Mouse (Mus musculus) CH12.LX (cell line): Measurements from ENCODE around the gene Rsrc1. TPM values are rescaled to one million over a fixed set of nuclear protein-coding genes. Genes with fewer than 3 reads are reported as not detected.

Experiments
- DNase-seq: peaks from one replicate; pipeline ENCODE4 v3.0.0-alpha.2; 2013; ENCODE audit errors: extremely low read depth
- H3K27ac ChIP-seq: 2 replicates; pipeline ENCODE4 v1.5.1; 2012; ENCODE audit warnings: low read depth, mild to moderate bottlenecking, control low read depth, moderate library complexity; ENCODE audit not compliant: insufficient read depth
- H3K27me3 ChIP-seq: replicated peaks from 2 replicates; pipeline ENCODE3; 2012; ENCODE audit warnings: inconsistent platforms
- H3K36me3 ChIP-seq, 2 experiments: replicated peaks in 1 of 2; 2 replicates each; pipeline versions ENCODE3 to v1.6.1; 2012; ENCODE audit warnings: inconsistent platforms in 1 of 2, low read length in 1 of 2, mild to moderate bottlenecking in 1 of 2, mixed read lengths in 1 of 2, moderate library complexity in 1 of 2; ENCODE audit not compliant: control insufficient read depth in 1 of 2, insufficient read depth in 1 of 2
- H3K4me1 ChIP-seq, 2 experiments: 2 replicates each; pipeline ENCODE4 v1.6.1; 2012; ENCODE audit warnings: inconsistent platforms in 1 of 2, moderate library complexity in 1 of 2; ENCODE audit not compliant: insufficient read depth in 2 of 2, control insufficient read depth in 1 of 2
- H3K4me2 ChIP-seq: 2 replicates; pipeline ENCODE4 v1.6.1; 2012; ENCODE audit warnings: low read depth, mild to moderate bottlenecking, control low read depth; ENCODE audit not compliant: poor library complexity, insufficient read depth, severe bottlenecking
- H3K4me3 ChIP-seq, 3 experiments: fragments of 150-350 bp in 1 of 3; sonication (generic) in 1 of 3; replicated peaks in 1 of 3; 2 replicates each; pipeline versions ENCODE3 to v1.5.1; 2011 to 2012; ENCODE audit warnings: low read depth in 2 of 3, low read length in 2 of 3, mild to moderate bottlenecking in 2 of 3, moderate library complexity in 2 of 3, control low read depth in 1 of 3, improper control_type of control experiment in 1 of 3, inconsistent platforms in 1 of 3, mixed read lengths in 1 of 3; ENCODE audit not compliant: poor library complexity in 1 of 3
- H3K79me2 ChIP-seq: replicated peaks from 2 replicates; pipeline ENCODE4 v1.6.1; 2012; ENCODE audit warnings: mild to moderate bottlenecking, moderate library complexity; ENCODE audit not compliant: control insufficient read depth, poor library complexity, insufficient read depth, severe bottlenecking; ENCODE audit errors: extremely low read depth
- H3K9ac ChIP-seq: 2 replicates; pipeline ENCODE4 v1.6.1; 2012; ENCODE audit warnings: low read depth, mild to moderate bottlenecking, control low read depth, moderate library complexity; ENCODE audit not compliant: insufficient read depth
- H3K9me3 ChIP-seq: replicated peaks from 2 replicates; pipeline ENCODE3; 2012; ENCODE audit warnings: low read length, inconsistent platforms, mixed read lengths
- CHD1 ChIP-seq: IDR thresholded peaks from 2 replicates; pipeline ENCODE4 v1.6.1; 2012; ENCODE audit warnings: low read depth, low read length, improper control_type of control experiment, inconsistent platforms
- CHD2 ChIP-seq: IDR thresholded peaks from 2 replicates; pipeline ENCODE4 v1.6.1; 2011; ENCODE audit warnings: low read length, improper control_type of control experiment
- E2F4 ChIP-seq: IDR thresholded peaks from 2 replicates; pipeline ENCODE4 v1.6.1; 2011; ENCODE audit warnings: low read depth, low read length, improper control_type of control experiment; ENCODE audit not compliant: insufficient replicate concordance
- GABPA ChIP-seq: IDR thresholded peaks from 2 replicates; pipeline ENCODE4 v1.6.1; 2012; ENCODE audit warnings: low read depth, low read length, improper control_type of control experiment, inconsistent platforms; ENCODE audit not compliant: insufficient replicate concordance
- HCFC1 ChIP-seq: IDR thresholded peaks from 2 replicates; pipeline ENCODE4 v1.6.1; 2012; ENCODE audit warnings: low read depth, mild to moderate bottlenecking, inconsistent platforms, low read length, improper control_type of control experiment
- IRF4 ChIP-seq: IDR thresholded peaks from 2 replicates; pipeline ENCODE4 v1.6.1; 2014; ENCODE audit warnings: low read depth, mild to moderate bottlenecking, inconsistent platforms, low read length, improper control_type of control experiment
- JUN ChIP-seq: IDR thresholded peaks from 2 replicates; pipeline ENCODE4 v1.6.1; 2011; ENCODE audit warnings: low read depth, mild to moderate bottlenecking, low read length, improper control_type of control experiment, moderate library complexity; ENCODE audit not compliant: insufficient read depth
- KAT2A ChIP-seq: IDR thresholded peaks from 2 replicates; pipeline ENCODE4 v1.6.1; 2012; ENCODE audit warnings: low read length, improper control_type of control experiment, inconsistent platforms; ENCODE audit not compliant: insufficient replicate concordance
- MAFK ChIP-seq: IDR thresholded peaks from 2 replicates; pipeline ENCODE4 v1.6.1; 2011; ENCODE audit warnings: low read length, improper control_type of control experiment; ENCODE audit not compliant: insufficient replicate concordance
- MAZ ChIP-seq: IDR thresholded peaks from 2 replicates; pipeline ENCODE4 v1.6.1; 2012; ENCODE audit warnings: low read depth, mild to moderate bottlenecking, inconsistent platforms, low read length, improper control_type of control experiment, moderate library complexity
- POLR2AphosphoS2 ChIP-seq: IDR thresholded peaks from 2 replicates; pipeline ENCODE4 v1.6.1; 2011; ENCODE audit warnings: low read depth, low read length, improper control_type of control experiment
- SMC3 ChIP-seq: IDR thresholded peaks from 2 replicates; pipeline ENCODE4 v1.6.1; 2011; ENCODE audit warnings: low read depth, low read length, improper control_type of control experiment
- TBP ChIP-seq: conservative IDR thresholded peaks from 2 replicates; pipeline ENCODE4 v1.6.1; 2011; ENCODE audit warnings: low read depth, low read length, improper control_type of control experiment
- TCF12 ChIP-seq: IDR thresholded peaks from 2 replicates; pipeline ENCODE4 v1.6.1; 2014; ENCODE audit warnings: low read depth, mild to moderate bottlenecking, inconsistent platforms, low read length, improper control_type of control experiment
- USF1 ChIP-seq: IDR thresholded peaks from 2 replicates; pipeline ENCODE4 v1.6.1; 2014; ENCODE audit warnings: low read depth, mild to moderate bottlenecking, inconsistent platforms, low read length, improper control_type of control experiment
- ZC3H11A ChIP-seq: IDR thresholded peaks from 2 replicates; pipeline ENCODE4 v1.6.1; 2012; ENCODE audit warnings: low read depth, mild to moderate bottlenecking, inconsistent platforms, low read length, improper control_type of control experiment
- ZKSCAN1 ChIP-seq: IDR thresholded peaks from 2 replicates; pipeline ENCODE4 v1.6.1; 2012; ENCODE audit warnings: low read depth, inconsistent platforms, low read length, improper control_type of control experiment, borderline replicate concordance
- ZNF384 ChIP-seq: IDR thresholded peaks from 2 replicates; pipeline ENCODE4 v1.6.1; 2012; ENCODE audit warnings: low read depth, low read length, improper control_type of control experiment, inconsistent platforms
- dilution Hi-C: fragments of 300-500 bp; cut with MboI; formaldehyde crosslinking; loops from 2 replicates; pipeline ENCODE4 v1.14.3; 2020; ENCODE audit warnings: low sequenced_read_pairs; ENCODE audit not compliant: extremely low pct_unique_long_range_greater_than_20kb, extremely low pct_ligation_motif_present
- in situ Hi-C: fragments of 300-500 bp; cut with MboI; formaldehyde crosslinking; loops from 3 replicates; pipeline ENCODE4 v1.14.3; 2019; ENCODE audit warnings: low sequenced_read_pairs, low pct_ligation_motif_present, low pct_unique_long_range_greater_than_20kb, mixed read lengths
- polyA plus RNA-seq: library from polyadenylated mRNA; unstranded; fragments of >175 nt; gene quantifications from 2 replicates; pipeline ENCODE4 v1.2.1, GENCODE M21; 2012; ENCODE audit warnings: low read depth; ENCODE audit not compliant: insufficient read length
- total RNA-seq, 2 experiments: library from RNA; depleted of rRNA; stranded (reverse); fragments of 300-350 nt in 1 of 2; fragments of >200 nt in 1 of 2; gene quantifications; 2 replicates each; pipeline ENCODE4 v1.2.3; 2012 to 2014

Gene Rsrc1
- total and polyA plus RNA-seq, 3 experiments: 28.9 to 50.9 (median 34.0) TPM

GRCm38 (mm10) chr3:67366087-67366892 is 385.1 kb downstream of the Rsrc1 start:
- Histone ChIP-seq H3K27ac (no peak overlapping the region), H3K36me3 (peaks cover 0 to 2% of the 10 kb centered on the region in 2 experiments), H3K9me3 (no peaks in the 10 kb centered on the region), H3K9ac (no peak overlapping the region), H3K4me1 (no peaks in the 10 kb centered on the region), H3K4me3 (no peak overlapping the region), H3K27me3 (no peaks in the 10 kb centered on the region), H3K79me2 (no peaks in the 10 kb centered on the region), H3K4me2 (no peak overlapping the region)
- dilution Hi-C loops (no loop called here), in situ Hi-C loops (no loop called here)
- no peak for DNase-seq
- TF ChIP-seq KAT2A: no peak
- no peak for TF ChIP-seq POLR2AphosphoS2
- TF ChIP-seq MAZ: no peak
- no peak for TF ChIP-seq IRF4
- TF ChIP-seq TCF12: no peak
- TF ChIP-seq USF1: no peak
- no peak for TF ChIP-seq E2F4
- no peak for TF ChIP-seq CHD1
- no peak for TF ChIP-seq JUN
- no peak for TF ChIP-seq CHD2

- Histone ChIP-seq H3K27ac (no peak overlapping the region), H3K4me3 (no peak overlapping the region), H3K79me2 (no peaks in the 10 kb centered on the region), H3K36me3 (no peaks in the 10 kb centered on the region), H3K9ac (no peak overlapping the region), H3K9me3 (no peaks in the 10 kb centered on the region), H3K4me2 (no peak overlapping the region), H3K4me1 (no peaks in the 10 kb centered on the region), H3K27me3 (no peaks in the 10 kb centered on the region)
- no peak for DNase-seq
- dilution Hi-C loops (no loop called here), in situ Hi-C loops (no loop called here)
- no peak for TF ChIP-seq ZKSCAN1
- TF ChIP-seq GABPA: no peak
- TF ChIP-seq MAFK: no peak
- no peak for TF ChIP-seq TBP
- TF ChIP-seq E2F4: no peak
- TF ChIP-seq HCFC1: no peak
- no peak for TF ChIP-seq ZC3H11A
- TF ChIP-seq ZNF384: no peak
- TF ChIP-seq SMC3: no peak
- no peak for TF ChIP-seq CHD2
Observed at GRCm38 (mm10) chr3:67367481-67367880, 386.3 kb downstream of the Rsrc1 start.
